Mouse (Mus musculus) heart, postnatal 4 days (tissue): ENCODE data around the gene Gm20538. TPM values are rescaled to one million over a fixed set of nuclear protein-coding genes. Genes with fewer than 3 reads are reported as not detected.

Experiments
- total RNA-seq, 2 experiments: library from RNA; stranded (reverse); gene quantifications; 2 replicates each; pipeline ENCODE4 v1.2.3; 2021

The Gm20538 gene
- total RNA-seq, 2 experiments from 2014 or later = not detected

Other genes with a start within 250 kb of the Gm20538 start
- 10 to 100 TPM; 47.7 to 52.4 TPM for gene Scd4, start 219.7 kb downstream of the Gm20538 start, total RNA-seq
- 10 to 100 TPM; 12.3 to 12.9 TPM for gene Scd1, start 145.0 kb downstream of the Gm20538 start, total RNA-seq
- not detected for gene Wnt8b, start 59.4 kb downstream of the Gm20538 start, total RNA-seq
- gene Sec31b, start 7.0 kb downstream of the Gm20538 start, total RNA-seq = 1 to 10 TPM; 3.9 to 4.2 TPM
- 1,000 to 10,000 TPM; 1,200 to 1,283 TPM for gene Ndufb8, start 2.6 kb upstream of the Gm20538 start, total RNA-seq
- 10 to 100 TPM; 43.7 to 44.5 TPM for gene Hif1an, start 10.0 kb upstream of the Gm20538 start, total RNA-seq
- not detected for gene Pax2, start 203.2 kb upstream of the Gm20538 start, total RNA-seq